Comparison of ENCODE assay signal across 15 mouse cellular contexts in the genomic region with DNA sequence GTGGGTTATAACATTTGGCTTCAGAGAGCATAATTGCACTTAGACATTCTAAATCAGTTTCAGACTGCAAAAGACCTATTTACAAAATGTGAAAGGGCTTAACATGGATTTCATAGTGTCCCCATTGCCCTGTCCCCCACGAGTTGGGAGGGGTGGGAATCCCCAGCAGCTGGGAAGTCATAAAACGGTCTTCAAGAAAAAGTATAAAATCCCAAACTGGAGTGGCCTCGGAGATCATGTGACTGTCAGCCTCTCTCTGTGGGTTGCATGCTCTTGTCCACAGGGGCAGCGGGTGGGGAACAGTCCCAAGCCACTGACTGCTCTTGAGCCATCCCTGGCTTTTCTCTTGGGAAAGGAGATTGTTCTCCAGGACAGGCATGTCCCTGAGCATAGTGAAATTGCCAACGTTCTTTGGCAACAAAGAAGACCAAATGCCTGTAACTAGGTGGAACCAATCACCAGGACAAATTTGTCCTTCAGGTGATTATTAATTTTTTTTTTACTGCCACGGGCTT. TPM values are rescaled to one million over a fixed set of nuclear protein-coding genes. Genes with fewer than 3 reads are reported as not detected.
DNase-seq lines count a peak whose midpoint lies in the region; ATAC-seq and TF ChIP-seq lines count a peak whose summit lies in the region.
"Had no signal": no experiment of that assay in that cellular context is flagged by ENCODE, and none has a peak within 500 bp of the region (broad histone marks: within the 10 kb centered on the region; RNA-seq: fewer than 3 reads in every experiment).

No protein-coding gene starts in this region.

- WGBS in heart, embryonic 13.5 days: 76% methylated on average over 6 of the region's 6 CpGs
- 71% methylated on average over 6 of the region's 6 CpGs for WGBS in lung, embryonic 14.5 days
- 62% methylated on average over 6 of the region's 6 CpGs for WGBS in lung, postnatal 0 days
- WGBS in limb, embryonic 15.5 days: 54% methylated on average over 6 of the region's 6 CpGs

- ATAC-seq in heart, embryonic 13.5 days (ENCODE audit: extremely low read depth, insufficient number of reproducible peaks, low FRiP score, low TSS enrichment): no peak
- ATAC-seq in lung, embryonic 14.5 days (ENCODE audit: insufficient read depth): no peak
- ATAC-seq in lung, postnatal 0 days: no peak
- ATAC-seq in limb, embryonic 15.5 days (ENCODE audit: insufficient number of reproducible peaks, low FRiP score, low TSS enrichment, low read depth): no peak

- no peaks in the 10 kb centered on the region for H3K27me3 ChIP-seq in heart, embryonic 13.5 days (replicated peaks)
- H3K27me3 ChIP-seq in lung, embryonic 14.5 days (ENCODE audit: insufficient read depth, low read length): no peaks in the 10 kb centered on the region
- no peaks in the 10 kb centered on the region for H3K27me3 ChIP-seq in lung, postnatal 0 days (replicated peaks; ENCODE audit: insufficient read depth, low read length)
- peaks cover 7% of the 10 kb centered on the region; the same call in 1 of the 2 replicates for H3K27me3 ChIP-seq in limb, embryonic 15.5 days

- no peak for TF ChIP-seq EP300 in lung, postnatal 0 days (IDR thresholded peaks at IDR 0.05)

- no peak for DNase-seq in heart, postnatal 4 days
- DNase-seq in lung, embryonic 14.5 days: no peak
- DNase-seq in lung, postnatal 0 days (ENCODE audit: low spot score): no peak
- DNase-seq in kidney, adult 9 months: peak; percentile 25
- DNase-seq in adrenal gland, postnatal 4 days (ENCODE audit: low spot score in 2 of 2): no peak
- DNase-seq in cerebellum, adult 11-12 months: no peak
- DNase-seq: adrenal gland, adult 8-10 months; cerebellum, adult 9-10 months; heart, postnatal 14 days; thymus, adult 18-20 months had no signal

- no peaks in the 10 kb centered on the region for H3K9me3 ChIP-seq in heart, embryonic 13.5 days
- no peaks in the 10 kb centered on the region for H3K9me3 ChIP-seq in lung, embryonic 14.5 days (ENCODE audit: low read depth, low read length)
- no peaks in the 10 kb centered on the region for H3K9me3 ChIP-seq in lung, postnatal 0 days (ENCODE audit: low read length)
- no peaks in the 10 kb centered on the region for H3K9me3 ChIP-seq in limb, embryonic 15.5 days
- H3K9me3 ChIP-seq: forebrain, embryonic 10.5 days had no signal

- no peaks in the 10 kb centered on the region for H3K36me3 ChIP-seq in heart, embryonic 13.5 days
- no peaks in the 10 kb centered on the region for H3K36me3 ChIP-seq in lung, embryonic 14.5 days (ENCODE audit: insufficient read depth)
- H3K36me3 ChIP-seq in lung, postnatal 0 days (ENCODE audit: insufficient read depth, low read length): no peaks in the 10 kb centered on the region
- no peaks in the 10 kb centered on the region for H3K36me3 ChIP-seq in limb, embryonic 15.5 days
- H3K36me3 ChIP-seq: forebrain, embryonic 10.5 days; G1E had no signal

- H3K4me2 ChIP-seq in heart, embryonic 13.5 days: peak overlapping the region; percentile 81
- H3K4me2 ChIP-seq in lung, embryonic 14.5 days: peak overlapping the region; percentile 73
- H3K4me2 ChIP-seq in lung, postnatal 0 days (replicated peaks; ENCODE audit: low read depth, low read length): no peak overlapping the region
- H3K4me2 ChIP-seq in limb, embryonic 15.5 days: peak overlapping the region; percentile 59; the same call in 1 of the 2 replicates

- 0 out of 2 replicates have a peak overlapping the region, but pooled peaks have one; percentile 86 for H3K9ac ChIP-seq in heart, embryonic 13.5 days
- H3K9ac ChIP-seq in lung, embryonic 14.5 days: no peak overlapping the region
- no peak overlapping the region for H3K9ac ChIP-seq in lung, postnatal 0 days (replicated peaks; ENCODE audit: low read depth)
- H3K9ac ChIP-seq in limb, embryonic 15.5 days: no peak overlapping the region

- H3K27ac ChIP-seq in heart, embryonic 13.5 days (replicated peaks): no peak overlapping the region
- no peak overlapping the region for H3K27ac ChIP-seq in lung, embryonic 14.5 days (ENCODE audit: low read depth)
- H3K27ac ChIP-seq in lung, postnatal 0 days (ENCODE audit: low read length): no peak overlapping the region
- H3K27ac ChIP-seq in limb, embryonic 15.5 days: no peak overlapping the region
- H3K27ac ChIP-seq: forebrain, embryonic 10.5 days had no signal

- H3K4me3 ChIP-seq in heart, embryonic 13.5 days: peak overlapping the region; percentile 60
- H3K4me3 ChIP-seq in lung, embryonic 14.5 days (ENCODE audit: low read depth, low read length): no peak overlapping the region
- H3K4me3 ChIP-seq in lung, postnatal 0 days (ENCODE audit: low read depth, low read length): no peak overlapping the region
- 0 out of 2 replicates have a peak overlapping the region, but pooled peaks have one; percentile 37 for H3K4me3 ChIP-seq in limb, embryonic 15.5 days
- H3K4me3 ChIP-seq: forebrain, embryonic 10.5 days had no signal

- TF ChIP-seq CTCF in lung, embryonic 14.5 days (IDR thresholded peaks at IDR 0.05; ENCODE audit: low read depth): no peak
- no peak for TF ChIP-seq CTCF in lung, postnatal 0 days (IDR thresholded peaks at IDR 0.05)

- peaks cover 59% of the 10 kb centered on the region for H3K4me1 ChIP-seq in heart, embryonic 13.5 days
- 0 out of 2 replicates have a peak, but pooled peaks cover 3% of the 10 kb centered on the region for H3K4me1 ChIP-seq in lung, embryonic 14.5 days (ENCODE audit: insufficient read depth)
- no peaks in the 10 kb centered on the region; the same call in 1 of the 2 replicates for H3K4me1 ChIP-seq in lung, postnatal 0 days (ENCODE audit: insufficient read depth, low read depth, low read length)
- peaks cover 21% of the 10 kb centered on the region for H3K4me1 ChIP-seq in limb, embryonic 15.5 days

RNA-seq across cellular contexts. Expression of gene Lmcd1, which starts 2.2 kb away (rescaled TPM):
- polyA plus RNA-seq in heart, embryonic 13.5 days (2015; fragmentation: Nextera tagmentation; extraction: Ambion mirVana): 47.8 and 56.7 TPM in 2 replicates
- total RNA-seq in heart, postnatal 4 days (2021): 10 to 100 TPM; 55.0 to 63.0 TPM
- 31.7 and 37.1 TPM in 2 replicates for polyA plus RNA-seq in lung, embryonic 14.5 days (2014; fragmentation: Nextera tagmentation; extraction: Ambion mirVana)
- polyA plus RNA-seq in lung, postnatal 0 days (2015; fragmentation: Nextera tagmentation; extraction: Ambion mirVana): 64.9 and 69.3 TPM in 2 replicates
- 26.6 and 61.5 TPM in 2 replicates for polyA plus RNA-seq in limb, embryonic 15.5 days (2015; fragmentation: Nextera tagmentation; extraction: Ambion mirVana)
- 10 to 100 TPM; 12.1 to 15.9 TPM for total RNA-seq in adrenal gland, postnatal 4 days (2021)
- total RNA-seq: neutrophil, adult 5-6 weeks had no signal
- polyA plus RNA-seq: G1E had no signal

Comparison
In these comparisons a context has a peak if more than half of its experiments do, and no peak if none do; other contexts are left out.
1. H3K4me3 ChIP-seq: peak in heart, embryonic 13.5 days (single experiment) and limb, embryonic 15.5 days (single experiment); none in lung, embryonic 14.5 days (single experiment) and lung, postnatal 0 days (single experiment).